Mouse (Mus musculus) liver, embryonic 13.5 days (tissue): ENCODE measurements around the gene Gm49601. TPM values are rescaled to one million over a fixed set of nuclear protein-coding genes. Genes with fewer than 3 reads are reported as not detected.

Source experiments
- ATAC-seq: fragments of 200-750 bp; cut with Nextera tagmentation; 2 replicates; pipeline ENCODE4 v1.8.0; 2017; ENCODE audit warnings: low read depth, mild to moderate bottlenecking, moderate number of reproducible peaks, moderate library complexity
- DNase-seq: peaks from one replicate; pipeline ENCODE4 v3.0.0; 2022
- H3K27ac ChIP-seq: fragments of 300-500 bp; sonication (generic); 2 replicates; pipeline ENCODE4 v1.5.1; 2015; ENCODE audit warnings: moderate library complexity, mild to moderate bottlenecking, inconsistent platforms
- H3K27me3 ChIP-seq: fragments of 300-500 bp; sonication (generic); 2 replicates; pipeline ENCODE4 v1.6.1; 2015; ENCODE audit warnings: mild to moderate bottlenecking, inconsistent platforms
- H3K36me3 ChIP-seq: fragments of 300-500 bp; sonication (generic); 2 replicates; pipeline ENCODE4 v1.6.1; 2015; ENCODE audit warnings: mild to moderate bottlenecking, inconsistent platforms
- H3K4me1 ChIP-seq: fragments of 300-500 bp; sonication (generic); replicated peaks from 2 replicates; pipeline ENCODE4 v1.6.1; 2015; ENCODE audit warnings: inconsistent platforms
- H3K4me2 ChIP-seq: fragments of 300-500 bp; sonication (generic); 2 replicates; pipeline ENCODE4 v1.6.1; 2015; ENCODE audit warnings: inconsistent platforms, mild to moderate bottlenecking, moderate library complexity
- H3K4me3 ChIP-seq: fragments of 300-500 bp; sonication (generic); replicated peaks from 2 replicates; pipeline ENCODE4 v1.5.1; 2015; ENCODE audit warnings: mild to moderate bottlenecking, inconsistent platforms
- H3K9ac ChIP-seq: fragments of 300-500 bp; sonication (generic); 2 replicates; pipeline ENCODE4 v1.6.1; 2015; ENCODE audit warnings: mild to moderate bottlenecking, inconsistent platforms
- H3K9me3 ChIP-seq: fragments of 300-500 bp; sonication (generic); replicated peaks from 2 replicates; pipeline ENCODE4 v1.6.1; 2016; ENCODE audit warnings: inconsistent platforms
- WGBS: fragments of 180-500 bp; shearing (Covaris S2); methylation state at CpG from one replicate; pipeline ENCODE4 v1.1.7; 2015; ENCODE audit not compliant: insufficient replicate concordance; 5-methylcytosine and 5-hydroxymethylcytosine counted together
- polyA plus RNA-seq: library from polyadenylated mRNA; unstranded; fragments of >200 nt; fragmentation: Nextera tagmentation; extraction: Ambion mirVana; gene quantifications from 2 replicates; pipeline ENCODE4 v1.2.1, GENCODE M21; 2015

The Gm49601 gene
- polyA plus RNA-seq, 1 experiment from 2014 or later = 0.14 TPM

DNA sequence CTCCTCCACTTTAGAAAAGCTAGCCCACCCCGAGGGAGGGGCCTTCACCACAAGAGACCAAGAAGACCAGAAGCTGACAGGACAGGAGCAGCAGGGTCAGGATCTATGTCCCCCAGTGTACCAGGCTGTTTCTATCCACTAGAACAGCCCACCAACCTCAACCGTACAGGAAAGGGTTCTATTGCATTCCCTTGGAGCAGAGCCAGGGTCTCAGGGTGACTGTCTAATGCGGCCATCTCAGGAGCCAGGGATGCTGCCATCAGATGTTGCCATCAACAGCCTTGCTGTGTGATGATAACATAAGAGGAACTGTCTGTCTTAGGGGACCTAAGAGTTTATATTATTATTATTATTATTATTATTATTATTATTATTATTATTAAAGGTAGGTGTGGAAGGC is 49.2 kb downstream of the Gm49601 start:
- H3K4me1 ChIP-seq = peaks cover 11% of the 10 kb centered on the region
- no peak overlapping the region for H3K4me2 ChIP-seq
- ATAC-seq (no peak), DNase-seq (no peak)
- no peaks in the 10 kb centered on the region for H3K9me3 ChIP-seq
- H3K4me3 ChIP-seq = no peak overlapping the region
- H3K36me3 ChIP-seq = no peaks in the 10 kb centered on the region
- no peak overlapping the region for H3K9ac ChIP-seq
- no peak overlapping the region for H3K27ac ChIP-seq
- peaks cover 68% of the 10 kb centered on the region for H3K27me3 ChIP-seq
- WGBS = 40% methylated on average over 3 of the region's 3 CpGs

DNA sequence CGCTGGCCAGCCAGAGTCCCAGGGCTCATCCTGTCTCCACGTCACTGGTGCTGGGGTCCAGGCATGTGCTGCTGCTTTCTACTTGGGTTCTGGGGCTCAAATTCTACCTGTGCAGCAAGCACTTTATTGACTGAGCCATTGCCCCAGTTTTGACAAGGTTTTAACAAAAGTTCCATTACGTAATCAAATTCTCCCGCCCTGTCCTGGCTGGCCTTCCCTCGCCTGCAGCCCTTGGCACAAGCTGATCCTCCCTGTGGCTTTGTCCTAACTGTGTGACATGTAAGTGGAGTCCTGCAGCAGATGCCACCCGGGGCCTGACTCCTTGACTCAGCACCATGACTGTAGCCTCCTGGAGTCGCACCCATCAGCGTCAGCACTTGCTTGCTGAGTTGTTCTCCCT is 52.0 kb downstream of the Gm49601 start:
- Histone ChIP-seq H3K27ac (no peak overlapping the region), H3K9ac (no peak overlapping the region), H3K4me3 (no peak overlapping the region), H3K4me1 (no peaks in the 10 kb centered on the region), H3K27me3 (peaks cover 40% of the 10 kb centered on the region), H3K9me3 (no peaks in the 10 kb centered on the region), H3K36me3 (no peaks in the 10 kb centered on the region), H3K4me2 (no peak overlapping the region)
- ATAC-seq = no peak
- 62% methylated on average over 8 of the region's 8 CpGs for WGBS
- DNase-seq = no peak

Other genes with a start within 250 kb of the Gm49601 start
- gene Txnrd2, start 200.0 kb downstream of the Gm49601 start, polyA plus RNA-seq = 105 and 112 TPM in 2 replicates
- 109 and 110 TPM in 2 replicates for gene Comt, start 199.6 kb downstream of the Gm49601 start, polyA plus RNA-seq
- 14.0 and 14.9 TPM in 2 replicates for gene Gnb1l, start 127.7 kb downstream of the Gm49601 start, polyA plus RNA-seq
- 1.4 and 1.9 TPM in 2 replicates for gene Rtl10, start 127.5 kb downstream of the Gm49601 start, polyA plus RNA-seq
- gene Tbx1, start 35.8 kb downstream of the Gm49601 start, polyA plus RNA-seq = 0.05 TPM in 1 of 2 replicates, not detected in the other
- gene Gp1bb, start 4.0 kb downstream of the Gm49601 start, polyA plus RNA-seq = 25.2 and 32.4 TPM in 2 replicates
- 2.4 and 2.6 TPM in 2 replicates for gene Sept5, start 3.5 kb upstream of the Gm49601 start, polyA plus RNA-seq
- 7.8 and 8.3 TPM in 2 replicates for gene Cldn5, start 150.4 kb upstream of the Gm49601 start, polyA plus RNA-seq
- 47.0 and 53.3 TPM in 2 replicates for gene Ufd1, start 185.4 kb upstream of the Gm49601 start, polyA plus RNA-seq
- gene Cdc45, start 185.6 kb upstream of the Gm49601 start, polyA plus RNA-seq = 46.2 and 51.5 TPM in 2 replicates
- 20.3 and 23.8 TPM in 2 replicates for gene 2510002D24Rik, start 210.2 kb upstream of the Gm49601 start, polyA plus RNA-seq
- gene Gm28539, start 210.2 kb upstream of the Gm49601 start, polyA plus RNA-seq = not detected in 2 replicates